Mouse (Mus musculus): ENCODE data around the gene Sfrp2. TPM values are rescaled to one million over a fixed set of nuclear protein-coding genes. Genes with fewer than 3 reads are reported as not detected.

The Sfrp2 gene
- polyA plus RNA-seq, 1 experiment from 2014 or later = 46.7 TPM

- no peaks in the 10 kb centered on the region for H3K27me3 ChIP-seq (ENCODE audit: control insufficient read depth, insufficient read depth, low read depth, low read length)
- H3K36me3 ChIP-seq (ENCODE audit: control insufficient read depth, insufficient read depth, low read length) = no peaks in the 10 kb centered on the region
- ATAC-seq = no peak
- H3K9me3 ChIP-seq (replicated peaks; ENCODE audit: control insufficient read depth, low read length, poor library complexity, severe bottlenecking) = no peaks in the 10 kb centered on the region
- 88% methylated on average over 12 of the region's 12 CpGs for WGBS
- no peak overlapping the region for H3K27ac ChIP-seq (ENCODE audit: low read length)
- no peak overlapping the region for H3K4me2 ChIP-seq (ENCODE audit: low read length)
- no peak overlapping the region for H3K4me3 ChIP-seq (ENCODE audit: low read depth, low read length)
- no peak overlapping the region for H3K9ac ChIP-seq (ENCODE audit: low read depth, low read length)
- H3K4me1 ChIP-seq (ENCODE audit: control insufficient read depth, insufficient read depth, low read length) = no peaks in the 10 kb centered on the region
These were observed 42.4 kb downstream of the Sfrp2 start for GRCm38 (mm10) chr3:83808483-83808882.

- WGBS = 67% methylated on average over 7 of the region's 7 CpGs
- Histone ChIP-seq H3K9ac (ENCODE audit: low read depth, low read length) (no peak overlapping the region), H3K27me3 (ENCODE audit: control insufficient read depth, insufficient read depth, low read depth, low read length) (no peaks in the 10 kb centered on the region), H3K27ac (ENCODE audit: low read length) (no peak overlapping the region), H3K9me3 (replicated peaks; ENCODE audit: control insufficient read depth, low read length, poor library complexity, severe bottlenecking) (no peaks in the 10 kb centered on the region), H3K36me3 (ENCODE audit: control insufficient read depth, insufficient read depth, low read length) (no peaks in the 10 kb centered on the region), H3K4me1 (ENCODE audit: control insufficient read depth, insufficient read depth, low read length) (no peaks in the 10 kb centered on the region), H3K4me2 (ENCODE audit: low read length) (no peak overlapping the region), H3K4me3 (ENCODE audit: low read depth, low read length) (no peak overlapping the region)
- no peak for ATAC-seq
These were observed 45.9 kb downstream of the Sfrp2 start for GRCm38 (mm10) chr3:83811987-83812386.

GRCm38 (mm10) chr3:83812863-83813262, 46.7 kb downstream of the Sfrp2 start:
- H3K9ac ChIP-seq (ENCODE audit: low read depth, low read length) = no peak overlapping the region
- no peak for ATAC-seq
- no peaks in the 10 kb centered on the region for H3K27me3 ChIP-seq (ENCODE audit: control insufficient read depth, insufficient read depth, low read depth, low read length)
- no peaks in the 10 kb centered on the region for H3K9me3 ChIP-seq (replicated peaks; ENCODE audit: control insufficient read depth, low read length, poor library complexity, severe bottlenecking)
- no peak overlapping the region for H3K27ac ChIP-seq (ENCODE audit: low read length)
- no peak overlapping the region for H3K4me2 ChIP-seq (ENCODE audit: low read length)
- no peak overlapping the region for H3K4me3 ChIP-seq (ENCODE audit: low read depth, low read length)
- no peaks in the 10 kb centered on the region for H3K4me1 ChIP-seq (ENCODE audit: control insufficient read depth, insufficient read depth, low read length)
- no peaks in the 10 kb centered on the region for H3K36me3 ChIP-seq (ENCODE audit: control insufficient read depth, insufficient read depth, low read length)

GRCm38 (mm10) chr3:83816372-83816925, 50.3 kb downstream of the Sfrp2 start:
- Histone ChIP-seq H3K9ac (ENCODE audit: low read depth, low read length) (no peak overlapping the region), H3K4me1 (ENCODE audit: control insufficient read depth, insufficient read depth, low read length) (no peaks in the 10 kb centered on the region), H3K9me3 (replicated peaks; ENCODE audit: control insufficient read depth, low read length, poor library complexity, severe bottlenecking) (no peaks in the 10 kb centered on the region), H3K36me3 (ENCODE audit: control insufficient read depth, insufficient read depth, low read length) (no peaks in the 10 kb centered on the region), H3K4me3 (ENCODE audit: low read depth, low read length) (no peak overlapping the region), H3K27ac (ENCODE audit: low read length) (no peak overlapping the region), H3K4me2 (ENCODE audit: low read length) (no peak overlapping the region), H3K27me3 (ENCODE audit: control insufficient read depth, insufficient read depth, low read depth, low read length) (no peaks in the 10 kb centered on the region)
- 73% methylated on average over 4 of the region's 4 CpGs for WGBS
- ATAC-seq = no peak

GRCm38 (mm10) chr3:83823774-83824173, 57.7 kb downstream of the Sfrp2 start:
- Histone ChIP-seq H3K9ac (ENCODE audit: low read depth, low read length) (no peak overlapping the region), H3K4me2 (ENCODE audit: low read length) (no peak overlapping the region), H3K9me3 (replicated peaks; ENCODE audit: control insufficient read depth, low read length, poor library complexity, severe bottlenecking) (no peaks in the 10 kb centered on the region), H3K36me3 (ENCODE audit: control insufficient read depth, insufficient read depth, low read length) (no peaks in the 10 kb centered on the region), H3K4me3 (ENCODE audit: low read depth, low read length) (no peak overlapping the region), H3K27ac (ENCODE audit: low read length) (no peak overlapping the region), H3K27me3 (ENCODE audit: control insufficient read depth, insufficient read depth, low read depth, low read length) (no peaks in the 10 kb centered on the region), H3K4me1 (ENCODE audit: control insufficient read depth, insufficient read depth, low read length) (no peaks in the 10 kb centered on the region)
- 88% methylated on average over 4 of the region's 4 CpGs for WGBS
- no peak for ATAC-seq

Other genes starting within 250 kb of the Sfrp2 start
- gene Tlr2, start 75.4 kb downstream of the Sfrp2 start, polyA plus RNA-seq (2015; fragmentation: Nextera tagmentation; extraction: Ambion mirVana) = 0.88 TPM in 2 replicates

All from midbrain, embryonic 16.5 days (tissue).